Mouse (Mus musculus): Measurements from ENCODE around the gene Gm20481. TPM values are rescaled to one million over a fixed set of nuclear protein-coding genes. Genes with fewer than 3 reads are reported as not detected.
"Not testable (repeated sequence)": the region's sequence is repeated elsewhere in the genome, so short reads cannot be mapped to it uniquely, and the experiment has no call there.

Gm20481 gene
- polyA plus RNA-seq, 1 experiment from 2014 or later: not detected

GRCm38 (mm10) chr17:34952378-34953040 lies 17.2 kb upstream of the Gm20481 start:
- Histone ChIP-seq H3K36me3 (peaks cover 22% of the 10 kb centered on the region), H3K27me3 (peaks cover 21% of the 10 kb centered on the region), H3K9ac (replicated peaks) (peak overlapping the region; percentile 99), H3K4me1 (replicated peaks) (peaks cover 9% of the 10 kb centered on the region), H3K4me3 (replicated peaks) (peak overlapping the region; percentile 97), H3K27ac (peak overlapping the region; percentile 96), H3K4me2 (peak overlapping the region; percentile 97), H3K9me3 (no peaks in the 10 kb centered on the region)
- peak; percentile 77 for ATAC-seq (ENCODE audit: insufficient number of reproducible peaks, insufficient read depth, low FRiP score, low TSS enrichment, low read depth)
- WGBS: under 1% methylated on average over 23 of the region's 23 CpGs

GRCm38 (mm10) chr17:34953258-34953657 lies 16.5 kb upstream of the Gm20481 start:
- Histone ChIP-seq H3K27ac (no peak overlapping the region), H3K36me3 (peaks cover 22% of the 10 kb centered on the region), H3K4me3 (replicated peaks) (peak overlapping the region; percentile 97; the same call in 1 of the 2 replicates), H3K9me3 (no peaks in the 10 kb centered on the region), H3K9ac (replicated peaks) (no peak overlapping the region), H3K4me2 (peak overlapping the region; percentile 97; the same call in 1 of the 2 replicates), H3K27me3 (peaks cover 21% of the 10 kb centered on the region), H3K4me1 (replicated peaks) (peaks cover 9% of the 10 kb centered on the region)
- WGBS: 88% methylated on average over 3 of the region's 3 CpGs
- no peak for ATAC-seq (ENCODE audit: insufficient number of reproducible peaks, insufficient read depth, low FRiP score, low TSS enrichment, low read depth)

- WGBS: 90% methylated on average over 4 of the region's 4 CpGs
- Histone ChIP-seq H3K27me3 (peaks cover 21% of the 10 kb centered on the region), H3K27ac (no peak overlapping the region), H3K9me3 (no peaks in the 10 kb centered on the region), H3K4me1 (replicated peaks) (peaks cover 9% of the 10 kb centered on the region), H3K4me2 (no peak overlapping the region), H3K4me3 (replicated peaks) (no peak overlapping the region), H3K9ac (replicated peaks) (no peak overlapping the region), H3K36me3 (peaks cover 22% of the 10 kb centered on the region)
- ATAC-seq (ENCODE audit: insufficient number of reproducible peaks, insufficient read depth, low FRiP score, low TSS enrichment, low read depth): no peak
Observed at GRCm38 (mm10) chr17:34953904-34954303, 15.8 kb upstream of the Gm20481 start.

GRCm38 (mm10) chr17:34954831-34955230 lies 14.9 kb upstream of the Gm20481 start:
- Histone ChIP-seq H3K27ac (no peak overlapping the region), H3K4me3 (replicated peaks) (no peak overlapping the region), H3K4me2 (no peak overlapping the region), H3K4me1 (replicated peaks) (peaks cover 11% of the 10 kb centered on the region), H3K9me3 (no peaks in the 10 kb centered on the region), H3K27me3 (peaks cover 21% of the 10 kb centered on the region), H3K9ac (replicated peaks) (0 out of 2 replicates have a peak overlapping the region, but pooled peaks have one; percentile 12), H3K36me3 (peaks cover 16% of the 10 kb centered on the region)
- 70% methylated on average over 4 of the region's 4 CpGs for WGBS
- ATAC-seq (ENCODE audit: insufficient number of reproducible peaks, insufficient read depth, low FRiP score, low TSS enrichment, low read depth): no peak

- 0 out of 2 replicates have a peak overlapping the region, but pooled peaks have one; percentile 23 for H3K9ac ChIP-seq (replicated peaks)
- no peak overlapping the region for H3K4me2 ChIP-seq
- H3K27ac ChIP-seq: no peak overlapping the region
- peaks cover 9% of the 10 kb centered on the region for H3K4me1 ChIP-seq (replicated peaks)
- H3K4me3 ChIP-seq (replicated peaks): no peak overlapping the region
- no peak for ATAC-seq (ENCODE audit: insufficient number of reproducible peaks, insufficient read depth, low FRiP score, low TSS enrichment, low read depth)
- peaks cover 6% of the 10 kb centered on the region for H3K36me3 ChIP-seq
- H3K9me3 ChIP-seq: no peaks in the 10 kb centered on the region
- H3K27me3 ChIP-seq: peaks cover 21% of the 10 kb centered on the region
- WGBS: 80% methylated on average over 3 of the region's 3 CpGs
Observed at GRCm38 (mm10) chr17:34955884-34956283, 13.8 kb upstream of the Gm20481 start.

GRCm38 (mm10) chr17:34956340-34956739 lies 13.4 kb upstream of the Gm20481 start:
- H3K4me1 ChIP-seq (replicated peaks): peaks cover 8% of the 10 kb centered on the region
- H3K27me3 ChIP-seq: peaks cover 24% of the 10 kb centered on the region
- H3K4me2 ChIP-seq: no peak overlapping the region
- no peaks in the 10 kb centered on the region for H3K9me3 ChIP-seq
- H3K27ac ChIP-seq: no peak overlapping the region
- no peak overlapping the region for H3K4me3 ChIP-seq (replicated peaks)
- 0 out of 2 replicates have a peak, but pooled peaks cover 3% of the 10 kb centered on the region for H3K36me3 ChIP-seq
- WGBS: 40% methylated on average over 1 of the region's 1 CpGs
- no peak overlapping the region for H3K9ac ChIP-seq (replicated peaks)
- no peak for ATAC-seq (ENCODE audit: insufficient number of reproducible peaks, insufficient read depth, low FRiP score, low TSS enrichment, low read depth)

GRCm38 (mm10) chr17:34957291-34957690 lies 12.4 kb upstream of the Gm20481 start:
- H3K36me3 ChIP-seq; ATAC-seq (ENCODE audit: insufficient number of reproducible peaks, insufficient read depth, low FRiP score, low TSS enrichment, low read depth); H3K9ac ChIP-seq (replicated peaks); H3K9me3 ChIP-seq; H3K4me1 ChIP-seq (replicated peaks); H3K4me3 ChIP-seq (replicated peaks); H3K4me2 ChIP-seq; H3K27ac ChIP-seq: not testable (repeated sequence)
- peaks cover 33% of the 10 kb centered on the region for H3K27me3 ChIP-seq
- WGBS: 15% methylated on average over 38 of the region's 40 CpGs

- H3K27me3 ChIP-seq: peaks cover 38% of the 10 kb centered on the region
- H3K4me2 ChIP-seq; ATAC-seq (ENCODE audit: insufficient number of reproducible peaks, insufficient read depth, low FRiP score, low TSS enrichment, low read depth); H3K9ac ChIP-seq (replicated peaks); H3K27ac ChIP-seq; H3K4me1 ChIP-seq (replicated peaks); H3K9me3 ChIP-seq; H3K36me3 ChIP-seq; H3K4me3 ChIP-seq (replicated peaks): not testable (repeated sequence)
- WGBS: 34% methylated on average over 27 of the region's 40 CpGs
Observed at GRCm38 (mm10) chr17:34957966-34958365, 11.7 kb upstream of the Gm20481 start.

GRCm38 (mm10) chr17:34958734-34959129 lies 11.0 kb upstream of the Gm20481 start:
- H3K27me3 ChIP-seq: peaks cover 43% of the 10 kb centered on the region
- peak; percentile 22 for ATAC-seq (ENCODE audit: insufficient number of reproducible peaks, insufficient read depth, low FRiP score, low TSS enrichment, low read depth)
- not testable (repeated sequence) for H3K27ac ChIP-seq; H3K9me3 ChIP-seq; H3K36me3 ChIP-seq; H3K4me1 ChIP-seq (replicated peaks)
- peak overlapping the region; percentile 55 for H3K4me3 ChIP-seq (replicated peaks)
- 0 out of 2 replicates have a peak overlapping the region, but pooled peaks have one; percentile 31 for H3K9ac ChIP-seq (replicated peaks)
- WGBS: 1% methylated on average over 31 of the region's 47 CpGs
- H3K4me2 ChIP-seq: peak overlapping the region; percentile 65

GRCm38 (mm10) chr17:34959130-34959778 lies 10.5 kb upstream of the Gm20481 start, which contains the start of gene Hspa1b:
Hspa1b (minus strand) TSS chr17:34959238.
- ATAC-seq (ENCODE audit: insufficient number of reproducible peaks, insufficient read depth, low FRiP score, low TSS enrichment, low read depth): peak; percentile 91
- H3K4me1 ChIP-seq (replicated peaks); H3K36me3 ChIP-seq; H3K9me3 ChIP-seq: not testable (repeated sequence)
- Histone ChIP-seq H3K9ac (replicated peaks) (peak within 1 kb of the TSS; percentile 66), H3K4me2 (peak within 1 kb of the TSS; percentile 65), H3K27me3 (peaks cover 43% of the 10 kb centered on the region), H3K27ac (peak within 1 kb of the TSS; percentile 91), H3K4me3 (replicated peaks) (peak within 1 kb of the TSS; percentile 55)
- under 1% methylated on average over 32 of the region's 32 CpGs for WGBS

- Histone ChIP-seq H3K27me3 (peaks cover 42% of the 10 kb centered on the region), H3K4me2 (peak overlapping the region; percentile 65)
- WGBS: 15% methylated on average over 12 of the region's 12 CpGs
Observed at GRCm38 (mm10) chr17:34959881-34960515, 9.7 kb upstream of the Gm20481 start.

More at GRCm38 (mm10) chr17:34959881-34960515, 9.7 kb upstream of the Gm20481 start:
- peak overlapping the region; percentile 91 for H3K27ac ChIP-seq
- peak overlapping the region; percentile 66; the same call in 1 of the 2 replicates for H3K9ac ChIP-seq (replicated peaks)
- peaks cover 8% of the 10 kb centered on the region for H3K4me1 ChIP-seq (replicated peaks)
- ATAC-seq (ENCODE audit: insufficient number of reproducible peaks, insufficient read depth, low FRiP score, low TSS enrichment, low read depth): no peak
- H3K9me3 ChIP-seq: no peaks in the 10 kb centered on the region
- H3K4me3 ChIP-seq (replicated peaks): peak overlapping the region; percentile 55
- H3K36me3 ChIP-seq: no peaks in the 10 kb centered on the region

All from limb, embryonic 12.5 days (tissue).